Mouse (Mus musculus) heart, adult 2 months (tissue): ENCODE results near the gene Bsn.

Experiments used
- CTCF ChIP-seq: fragments of 200-600 bp; IDR thresholded peaks from 2 replicates; pipeline ENCODE4 v1.8.1; 2022; ENCODE audit warnings: antibody characterized with exemption, mild to moderate bottlenecking, moderate library complexity
- POLR2A ChIP-seq: fragments of 200-500 bp; IDR thresholded peaks from 2 replicates; pipeline ENCODE4 v1.6.1; 2011; ENCODE audit warnings: mild to moderate bottlenecking, low read depth, low read length, control low read depth; ENCODE audit not compliant: insufficient read depth

DNA sequence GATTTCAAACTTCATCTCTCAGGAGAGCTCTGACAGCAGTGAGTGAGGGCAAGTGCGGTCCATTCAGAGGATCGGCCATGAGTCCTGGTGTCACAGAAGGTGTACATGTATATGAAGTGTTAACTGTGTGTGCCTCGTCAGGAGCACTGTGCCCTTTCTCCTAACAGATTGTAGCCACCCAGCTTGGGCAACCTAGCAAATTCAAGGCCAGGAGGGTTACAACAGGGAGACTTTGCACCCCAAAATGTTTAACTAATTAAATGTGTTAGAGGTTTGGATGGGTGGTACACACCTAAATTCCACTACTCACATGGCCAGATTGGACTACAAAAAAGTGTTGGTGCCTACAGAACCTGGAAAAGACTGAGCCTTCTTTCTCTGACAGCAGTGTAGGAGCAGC is 31.4 kb upstream of the Bsn start:
- TF ChIP-seq POLR2A (no peak), CTCF (no peak)
